Mouse (Mus musculus) erythroblast, adult 5-6 weeks (primary cell): ENCODE data around the gene Papola. TPM values are rescaled to one million over a fixed set of nuclear protein-coding genes. Genes with fewer than 3 reads are reported as not detected.

Experiments
- ATAC-seq: replicated peaks from 2 replicates; pipeline ENCODE4 v1.8.0; 2016; ENCODE audit warnings: moderate number of reproducible peaks, mild to moderate bottlenecking, moderate TSS enrichment, inconsistent platforms; ENCODE audit not compliant: poor library complexity, low FRiP score, severe bottlenecking
- total RNA-seq, 2 experiments: library from RNA; stranded (forward) in 1 of 2; stranded (reverse) in 1 of 2; fragments of 150-400 nt in 1 of 2; fragments of 200-764, 138-1000 nt in 1 of 2; gene quantifications; 2 replicates each; pipeline versions ENCODE4 v1.2.3 to v1.2.4; 2015 to 2017; ENCODE audit warnings: low replicate concordance in 2 of 2

The Papola gene
- total RNA-seq (2015; ENCODE audit: low replicate concordance), result 63.8 and 82.3 TPM in 2 replicates
- total RNA-seq (2017; ENCODE audit: low replicate concordance), result 43.4 and 72.4 TPM in 2 replicates

- ATAC-seq, result peak; percentile 93
Measured at GRCm38 (mm10) chr12:105784196-105784999, at the start of gene Papola. Papola (plus strand) TSS chr12:105784694.

DNA sequence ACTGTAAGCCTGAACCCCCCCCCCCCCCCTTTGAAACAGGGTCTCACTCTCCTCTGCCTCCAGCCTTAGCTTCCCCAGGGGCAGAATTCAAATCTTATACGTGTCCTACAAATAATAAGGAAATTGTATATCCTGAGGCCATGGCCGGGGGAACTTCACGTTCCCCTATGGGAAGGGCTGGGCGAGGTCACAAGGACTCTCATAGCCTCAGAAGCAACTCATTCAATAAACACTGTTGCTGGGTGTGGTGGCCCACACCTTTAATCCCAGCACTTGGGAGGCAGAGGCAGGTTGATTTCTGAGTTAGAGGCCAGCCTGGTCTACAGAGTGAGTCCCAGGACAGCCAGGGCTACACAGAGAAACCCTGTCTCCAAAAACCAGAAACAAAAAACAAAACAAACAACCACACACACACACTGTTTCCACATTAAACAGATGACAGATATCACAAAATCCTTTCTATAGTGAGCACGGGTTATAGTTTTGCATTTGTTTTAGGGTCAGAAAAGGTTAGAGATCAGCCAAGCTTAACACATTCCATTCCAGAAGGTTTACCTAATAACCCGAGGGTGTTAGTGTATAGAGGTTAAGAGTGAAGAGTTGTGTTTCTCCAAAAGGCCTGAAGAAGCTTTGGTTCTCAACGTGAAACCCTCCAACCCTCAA lies 49.1 kb upstream of the Papola start:
- no peak for ATAC-seq

GRCm38 (mm10) chr12:105735889-105736251 lies 48.6 kb upstream of the Papola start:
- ATAC-seq, result no peak

DNA sequence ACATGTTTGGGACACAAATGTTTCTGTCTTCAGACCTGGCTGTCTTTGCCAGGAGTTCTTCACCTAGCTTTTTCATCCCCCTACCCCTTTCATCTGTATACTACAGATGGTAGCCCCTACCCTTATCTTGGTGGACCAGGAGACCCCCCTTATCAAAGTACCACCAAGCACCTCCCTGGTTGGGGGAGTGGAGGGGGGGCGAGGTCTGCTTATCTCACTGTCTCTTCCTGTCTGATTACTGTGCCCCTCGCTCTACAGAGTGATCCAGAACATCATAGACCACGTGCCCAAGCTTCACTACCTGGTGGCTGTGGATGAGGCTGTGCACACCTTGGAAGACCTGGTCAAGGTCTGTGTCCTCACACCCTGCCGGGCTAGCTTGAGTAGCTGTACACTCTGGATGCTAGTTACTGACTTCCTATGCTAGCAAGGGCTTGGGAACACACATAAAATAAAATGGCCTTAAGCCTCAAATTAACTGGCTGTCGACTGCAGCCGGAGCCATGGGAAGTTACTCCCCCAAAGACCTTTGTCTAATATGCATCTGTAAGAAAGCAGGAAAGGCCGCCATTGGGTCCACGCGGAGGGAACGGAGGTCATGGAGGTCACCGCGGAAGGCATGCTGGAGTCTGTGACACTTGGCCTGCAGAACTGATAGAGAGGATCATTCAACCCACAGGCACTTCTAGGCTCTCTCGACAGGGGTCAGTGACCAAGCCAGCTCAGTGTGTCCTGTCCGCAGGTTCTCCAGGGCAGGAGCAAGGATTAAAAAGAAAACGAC lies 46.0 kb upstream of the Papola start:
- no peak for ATAC-seq

GRCm38 (mm10) chr12:105739656-105740055 lies 44.8 kb upstream of the Papola start:
- ATAC-seq, result no peak

DNA sequence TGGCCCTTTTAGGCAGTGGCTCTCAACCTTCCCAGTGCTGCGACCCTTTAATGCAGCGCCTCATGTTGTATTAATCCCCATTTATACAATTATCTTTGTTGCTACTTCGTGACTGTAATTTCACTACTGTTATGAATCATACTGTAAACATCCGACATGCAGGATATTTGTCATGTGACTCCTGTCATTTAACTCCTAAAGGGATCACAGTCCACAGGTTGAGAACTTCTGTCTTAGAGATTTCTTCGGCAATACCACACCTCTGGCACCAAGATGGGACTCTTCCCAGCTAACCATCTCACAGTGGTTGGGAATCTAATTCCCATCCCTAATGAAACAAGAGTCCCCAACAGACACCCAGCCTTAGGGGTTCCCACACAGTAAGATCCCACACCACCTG lies 36.4 kb upstream of the Papola start:
- no peak for ATAC-seq

GRCm38 (mm10) chr12:105753813-105754212 lies 30.7 kb upstream of the Papola start:
- no peak for ATAC-seq

- no peak for ATAC-seq
Measured at GRCm38 (mm10) chr12:105757816-105758497, 26.5 kb upstream of the Papola start.

GRCm38 (mm10) chr12:105758911-105759310 lies 25.6 kb upstream of the Papola start:
- no peak for ATAC-seq

DNA sequence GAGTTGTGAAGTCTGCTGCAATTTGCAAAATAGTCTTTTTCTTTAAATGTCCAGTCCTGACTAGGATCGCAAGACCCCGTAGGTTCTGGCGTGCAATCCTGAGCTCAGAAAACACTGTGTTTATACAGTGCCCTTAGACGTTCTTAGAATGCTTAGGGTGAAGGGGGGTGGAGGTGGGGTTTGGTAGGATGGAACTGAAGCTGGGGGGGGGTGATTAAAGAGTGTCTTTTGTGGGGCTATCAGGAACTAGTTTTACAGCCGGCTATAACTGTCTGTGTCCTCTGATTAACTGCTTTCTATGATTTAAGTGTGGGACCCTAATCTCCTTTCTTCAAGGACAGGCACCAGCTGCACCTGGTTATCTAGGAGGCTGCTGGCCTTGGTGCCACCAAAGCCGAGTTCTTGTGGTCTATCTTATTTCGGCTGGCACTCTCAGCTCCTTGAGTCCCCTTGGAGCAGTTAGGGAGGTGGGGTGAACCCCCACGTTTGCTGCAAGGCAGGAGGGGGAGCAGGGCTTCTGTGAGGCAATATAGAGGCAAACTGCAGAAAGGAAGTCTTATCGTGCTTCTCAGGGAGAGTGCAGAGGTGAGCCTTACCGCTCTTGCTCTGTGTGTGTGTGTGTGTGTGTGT lies 24.5 kb upstream of the Papola start:
- no peak for ATAC-seq

DNA sequence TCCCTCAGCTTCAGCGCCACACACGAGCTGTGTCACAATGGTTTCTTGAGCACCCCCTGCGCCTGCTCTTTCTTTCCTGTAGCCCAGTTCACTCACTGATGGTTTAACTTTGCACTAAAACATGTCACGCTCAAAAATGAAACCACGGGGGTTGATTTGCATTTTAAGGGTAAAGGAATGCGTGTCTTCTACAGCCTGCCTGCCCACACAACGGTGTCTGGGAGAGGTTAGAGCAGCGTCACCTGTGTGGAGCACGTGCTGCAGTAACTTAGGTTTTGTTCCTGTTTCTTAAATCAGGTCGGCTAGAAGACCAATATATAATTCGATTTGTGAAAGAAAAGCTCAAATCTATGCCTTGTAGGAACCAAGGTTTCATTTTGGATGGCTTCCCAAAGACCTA lies 23.3 kb upstream of the Papola start:
- no peak for ATAC-seq

- no peak for ATAC-seq
Measured at GRCm38 (mm10) chr12:105761629-105762028, 22.9 kb upstream of the Papola start.

- no peak for ATAC-seq
Measured at GRCm38 (mm10) chr12:105769700-105770099, 14.8 kb upstream of the Papola start.

DNA sequence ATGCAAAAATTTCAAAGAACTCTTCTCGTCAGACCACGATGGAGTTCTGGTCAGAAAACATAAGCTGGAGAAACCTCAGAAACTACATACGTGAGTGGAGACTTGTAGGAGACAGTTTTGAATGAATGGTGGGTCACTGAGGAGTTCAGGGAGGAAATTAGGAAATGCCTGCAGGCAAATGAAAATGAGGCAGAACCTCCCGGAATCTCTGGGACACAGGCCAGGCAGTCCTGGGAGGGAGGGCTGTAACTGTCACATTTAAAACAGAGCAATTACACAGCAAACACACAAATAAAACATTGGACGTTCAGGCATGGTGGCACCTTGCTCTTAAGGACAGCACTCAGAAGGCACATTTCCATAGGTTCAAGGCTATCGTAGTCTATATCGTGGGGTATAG lies 9.6 kb upstream of the Papola start:
- ATAC-seq, result no peak

DNA sequence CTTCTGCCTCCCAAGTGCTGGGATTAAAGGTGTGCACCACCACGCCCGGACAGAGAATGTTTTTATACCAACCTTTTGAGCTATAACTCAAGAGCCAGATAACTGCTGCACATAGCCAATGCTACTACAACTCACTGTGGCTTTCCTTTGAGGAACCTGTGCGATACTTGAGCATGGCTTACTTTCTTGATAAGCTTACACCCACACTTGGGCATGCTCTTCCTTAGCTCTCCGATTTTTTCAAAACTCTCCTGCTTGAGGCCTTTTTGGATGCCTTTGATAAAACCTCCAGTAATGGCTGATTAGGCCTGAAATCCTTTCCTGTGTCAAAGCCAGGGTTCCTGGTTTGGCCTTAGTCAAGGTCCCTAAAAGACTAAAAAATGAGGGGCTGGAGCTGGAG lies 6.8 kb upstream of the Papola start:
- no peak for ATAC-seq

- peak; percentile 63 for ATAC-seq
Measured at GRCm38 (mm10) chr12:105785000-105785774, 693 bp downstream of the Papola start.

GRCm38 (mm10) chr12:105786113-105786512 lies 1.6 kb downstream of the Papola start:
- ATAC-seq, result no peak

DNA sequence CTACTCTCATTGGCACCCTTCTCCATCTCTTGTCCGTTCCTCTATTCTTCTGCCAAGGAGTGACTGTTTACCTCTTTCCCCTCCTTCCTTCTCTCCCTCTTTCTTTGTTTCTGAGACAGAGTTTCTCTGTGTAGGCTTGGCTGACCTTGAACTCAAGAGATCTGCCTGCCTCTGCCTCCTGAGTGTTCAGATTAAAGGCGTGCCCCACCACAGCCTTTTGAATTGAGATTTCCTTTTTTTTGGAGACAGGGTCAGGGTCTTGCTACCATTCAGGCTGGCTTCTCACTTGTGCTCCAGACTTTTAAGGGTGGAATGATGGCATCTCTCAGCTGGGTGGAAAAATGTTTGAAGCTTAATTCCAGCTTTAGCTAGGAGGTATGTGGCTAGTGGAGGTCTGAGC lies 3.1 kb downstream of the Papola start:
- ATAC-seq, result no peak

GRCm38 (mm10) chr12:105789885-105790284 lies 5.4 kb downstream of the Papola start:
- ATAC-seq, result no peak
